Mouse (Mus musculus) thymus, adult 2 months (tissue): ENCODE measurements at regions not wholly inside any gene's neighbourhood (a gene's known extent, or its start where the extent isn't known, plus 50 kb on each side); places are given as distances from the start of the nearest gene placed in this dataset.

Experiments used
- CTCF ChIP-seq: fragments of 200-500 bp; IDR thresholded peaks from 2 replicates; pipeline ENCODE4 v1.5.1; 2012; ENCODE audit warnings: mild to moderate bottlenecking, control low read depth, low read length, moderate library complexity, borderline replicate concordance; ENCODE audit not compliant: control insufficient read depth, poor library complexity, insufficient read depth; ENCODE audit errors: extremely low read depth
- POLR2A ChIP-seq: fragments of 200-500 bp; IDR thresholded peaks from 2 replicates; pipeline ENCODE4 v1.6.1; 2012; ENCODE audit warnings: mild to moderate bottlenecking, low read length, control low read depth, moderate library complexity; ENCODE audit not compliant: control insufficient read depth, poor library complexity, insufficient read depth; ENCODE audit errors: extremely low read depth

- TF ChIP-seq CTCF: no peak
- TF ChIP-seq POLR2A: no peak
Measured at GRCm38 (mm10) chr14:59051478-59051879, 91.2 kb downstream of the 1700129C05Rik start.
